Mouse (Mus musculus) layer of hippocampus, adult 6 months (tissue): Measurements from ENCODE around the gene Retnla. TPM values are rescaled to one million over a fixed set of nuclear protein-coding genes. Genes with fewer than 3 reads are reported as not detected.

Experiments used
- long read RNA-seq, 2 experiments: library from polyadenylated mRNA; unstranded; transcript quantifications; one replicate each; pipeline ENCODE4 v2.0.0; 2019 to 2020
- polyA plus RNA-seq: library from polyadenylated mRNA; unstranded; fragments of <200 nt; fragmentation: Nextera tagmentation; gene quantifications from 2 replicates; pipeline ENCODE4 v1.2.3, GENCODE M21; 2021

Retnla gene
- polyA plus RNA-seq = not detected in 2 replicates
- long read RNA-seq, experiment 1 = 0 reads
- long read RNA-seq, experiment 2 = 0 reads

GRCm38 (mm10) chr16:48842266-48842665 lies at the start of gene Retnla:
Retnla (plus strand) TSS chr16:48842551.

GRCm38 (mm10) chr16:48816695-48817094 lies 25.7 kb upstream of the Retnla start, which contains the start of gene Retnlb:
Retnlb (plus strand) TSS chr16:48816856.

GRCm38 (mm10) chr16:48872321-48872720 lies 30.0 kb downstream of the Retnla start, which contains the start of gene Retnlg:
Retnlg (plus strand) TSS chr16:48872621.

Other genes with a start within 250 kb of the Retnla start
- not detected in 2 replicates for gene Trat1, start 70.5 kb upstream of the Retnla start, polyA plus RNA-seq
- gene Retnlb, start 25.7 kb upstream of the Retnla start, polyA plus RNA-seq = not detected in 2 replicates
- gene Retnlg, start 30.1 kb downstream of the Retnla start, polyA plus RNA-seq = not detected in 2 replicates
- gene Dzip3, start 151.6 kb downstream of the Retnla start, polyA plus RNA-seq = 17.1 and 19.5 TPM in 2 replicates
- gene Cip2a, start 151.6 kb downstream of the Retnla start, polyA plus RNA-seq = 0.63 TPM in 2 replicates
- gene Myh15, start 214.9 kb downstream of the Retnla start, polyA plus RNA-seq = 0.56 and 0.64 TPM in 2 replicates